ENCODE assay signal across 8 mouse cellular contexts in genomic region chr7:12880911-12881660, GRCm38 (mm10). TPM values are rescaled to one million over a fixed set of nuclear protein-coding genes. Genes with fewer than 3 reads are reported as not detected.
A peak's percentile ranks its signal among the peaks of the same experiment; 100 is the strongest.
DNase-seq lines count a peak whose midpoint lies in the region; ATAC-seq and TF ChIP-seq lines count a peak whose summit lies in the region.

Gene Zfp128 (plus strand): TSS chr7:12881177.

- H3K4me2 ChIP-seq in heart, embryonic 11.5 days, result peak within 1 kb of the TSS; percentile 79
- H3K4me2 ChIP-seq in kidney, embryonic 16.5 days (replicated peaks; ENCODE audit: low read depth, low read length), result peak within 1 kb of the TSS; percentile 78
- peak within 1 kb of the TSS; percentile 86 for H3K4me2 ChIP-seq in myocyte (ENCODE audit: low read depth)

- WGBS in heart, embryonic 11.5 days (ENCODE audit: insufficient replicate concordance), result 1% methylated on average over 35 of the region's 35 CpGs
- WGBS in kidney, embryonic 16.5 days, result under 1% methylated on average over 35 of the region's 35 CpGs
- WGBS in liver, adult 2 months, result under 1% methylated on average over 35 of the region's 35 CpGs

- TF ChIP-seq CTCF in C2C12 (IDR thresholded peaks at IDR 0.05; ENCODE audit: control insufficient read depth, insufficient read depth, insufficient read length), result no peak
- TF ChIP-seq CTCF in brain, embryonic 14.5 days (IDR thresholded peaks at IDR 0.05; ENCODE audit: borderline replicate concordance, extremely low read depth, insufficient read depth, insufficient read length), result no peak
- TF ChIP-seq CTCF in liver, adult 2 months (IDR thresholded peaks at IDR 0.05; ENCODE audit: low read depth, low read length), result peak; percentile 7; the same call in 1 of the 2 replicates

- TF ChIP-seq POLR2A in brain, embryonic 14.5 days (IDR thresholded peaks at IDR 0.05; ENCODE audit: borderline replicate concordance, extremely low read depth, insufficient read depth, insufficient read length, poor library complexity, severe bottlenecking), result peak; percentile 77; the same call in 1 of the 2 replicates
- TF ChIP-seq POLR2A in liver, adult 2 months (IDR thresholded peaks at IDR 0.05; ENCODE audit: extremely low read depth, insufficient read depth, low read length), result no peak
- TF ChIP-seq POLR2A in myocyte (IDR thresholded peaks at IDR 0.05; ENCODE audit: insufficient read length, low read depth), result peak; percentile 28

- H3K79me3 ChIP-seq in C2C12 (ENCODE audit: low read depth), result no peaks in the 10 kb centered on the region

- H3K27ac ChIP-seq in heart, embryonic 11.5 days (ENCODE audit: low read depth, low read length), result no peak within 1 kb of the TSS
- H3K27ac ChIP-seq in kidney, embryonic 16.5 days (ENCODE audit: low read length), result no peak within 1 kb of the TSS
- peak within 1 kb of the TSS; percentile 22 for H3K27ac ChIP-seq in liver, adult 2 months (replicated peaks; ENCODE audit: insufficient read depth, low read depth, low read length)

- H3K36me3 ChIP-seq in C2C12 (ENCODE audit: control insufficient read depth, insufficient read depth) (no peaks in the 10 kb centered on the region), myocyte (ENCODE audit: control insufficient read depth, insufficient read depth) (peaks cover 9% of the 10 kb centered on the region)
- H3K36me3 ChIP-seq in erythroblast, embryonic 14.5 days (ENCODE audit: control insufficient read depth), result peaks cover 3% of the 10 kb centered on the region; the same call in 1 of the 2 replicates
- peaks cover 12% of the 10 kb centered on the region for H3K36me3 ChIP-seq in heart, embryonic 11.5 days (ENCODE audit: control insufficient read depth, insufficient read depth, low read length)
- peaks cover 17% of the 10 kb centered on the region for H3K36me3 ChIP-seq in kidney, embryonic 16.5 days (ENCODE audit: insufficient read depth, low read length)
- peaks cover 8% of the 10 kb centered on the region; the same call in 1 of the 2 replicates for H3K36me3 ChIP-seq in liver, adult 2 months (ENCODE audit: control insufficient read depth, insufficient read depth, low read length)
- no peaks in the 10 kb centered on the region; the same call in 1 of the 2 replicates for H3K36me3 ChIP-seq in splenic B cell, adult 2 months (ENCODE audit: control insufficient read depth, insufficient read depth, low read length, poor library complexity, severe bottlenecking)

- peak within 1 kb of the TSS; percentile 82 for H3K9ac ChIP-seq in heart, embryonic 11.5 days (ENCODE audit: low read depth, low read length)
- H3K9ac ChIP-seq in kidney, embryonic 16.5 days (replicated peaks; ENCODE audit: low read length), result peak within 1 kb of the TSS; percentile 80
- H3K9ac ChIP-seq in liver, adult 2 months (ENCODE audit: low read depth, low read length), result peak within 1 kb of the TSS; percentile 72

- H3K9me3 ChIP-seq in erythroblast, embryonic 14.5 days (ENCODE audit: control insufficient read depth, low read length), result no peaks in the 10 kb centered on the region
- no peaks in the 10 kb centered on the region for H3K9me3 ChIP-seq in heart, embryonic 11.5 days (replicated peaks; ENCODE audit: control insufficient read depth, low read length)
- no peaks in the 10 kb centered on the region for H3K9me3 ChIP-seq in kidney, embryonic 16.5 days (ENCODE audit: low read length)

- H3K27me3 ChIP-seq in C2C12 (ENCODE audit: control insufficient read depth, insufficient read depth, insufficient read length) (no peaks in the 10 kb centered on the region), myocyte (ENCODE audit: control insufficient read depth, insufficient read depth, insufficient read length) (no peaks in the 10 kb centered on the region)
- H3K27me3 ChIP-seq in erythroblast, embryonic 14.5 days (ENCODE audit: control insufficient read depth), result no peaks in the 10 kb centered on the region
- H3K27me3 ChIP-seq in heart, embryonic 11.5 days (ENCODE audit: control insufficient read depth, insufficient read depth, low read length), result no peaks in the 10 kb centered on the region
- H3K27me3 ChIP-seq in kidney, embryonic 16.5 days (ENCODE audit: insufficient read depth, low read length), result no peaks in the 10 kb centered on the region
- no peaks in the 10 kb centered on the region for H3K27me3 ChIP-seq in liver, adult 2 months (ENCODE audit: control insufficient read depth, insufficient read depth, low read length)
- H3K27me3 ChIP-seq in splenic B cell, adult 2 months (ENCODE audit: control insufficient read depth, insufficient read depth, low read length, poor library complexity, severe bottlenecking), result no peaks in the 10 kb centered on the region

- H3K4me1 ChIP-seq in erythroblast, embryonic 14.5 days (ENCODE audit: control insufficient read depth), result peaks cover 16% of the 10 kb centered on the region
- H3K4me1 ChIP-seq in heart, embryonic 11.5 days (ENCODE audit: control insufficient read depth, insufficient read depth, low read length), result peaks cover 5% of the 10 kb centered on the region; the same call in 1 of the 2 replicates
- peaks cover 11% of the 10 kb centered on the region for H3K4me1 ChIP-seq in kidney, embryonic 16.5 days (ENCODE audit: insufficient read depth, low read length)
- peaks cover 4% of the 10 kb centered on the region for H3K4me1 ChIP-seq in liver, adult 2 months (ENCODE audit: control insufficient read depth, insufficient read depth, low read length)

- H3K4me3 ChIP-seq in C2C12 (ENCODE audit: insufficient read depth, poor library complexity, severe bottlenecking), result peak within 1 kb of the TSS; percentile 46
- H3K4me3 ChIP-seq in erythroblast, embryonic 14.5 days (replicated peaks), result peak within 1 kb of the TSS; percentile 80
- H3K4me3 ChIP-seq in heart, embryonic 11.5 days (ENCODE audit: low read depth, low read length), result peak within 1 kb of the TSS; percentile 77
- H3K4me3 ChIP-seq in kidney, embryonic 16.5 days (ENCODE audit: low read length), result peak within 1 kb of the TSS; percentile 77
- peak within 1 kb of the TSS; percentile 67 for H3K4me3 ChIP-seq in liver, adult 2 months (ENCODE audit: insufficient read depth, low read depth, low read length)
- peak within 1 kb of the TSS; percentile 58 for H3K4me3 ChIP-seq in myocyte

- no peaks in the 10 kb centered on the region for H3K79me2 ChIP-seq in C2C12 (ENCODE audit: control insufficient read depth, insufficient read depth)
- H3K79me2 ChIP-seq in liver, adult 2 months (ENCODE audit: control insufficient read depth, insufficient read depth, low read length), result no peaks in the 10 kb centered on the region
- no peaks in the 10 kb centered on the region for H3K79me2 ChIP-seq in myocyte (ENCODE audit: control insufficient read depth, insufficient read depth)

- peak; percentile 100 for ATAC-seq in heart, embryonic 11.5 days (replicated peaks; ENCODE audit: insufficient number of reproducible peaks, low FRiP score, low TSS enrichment)
- peak; percentile 100 for ATAC-seq in kidney, embryonic 16.5 days (ENCODE audit: low FRiP score, low TSS enrichment)

- DNase-seq in brain, embryonic 14.5 days (ENCODE audit: low read depth), result peak; percentile 98
- peak; percentile 96 for DNase-seq in liver, adult 2 months (ENCODE audit: extremely low read depth, low read depth, low spot score)
- peak; percentile 94 for DNase-seq in splenic B cell, adult 2 months (ENCODE audit: low read depth, low spot score)

- H3ac ChIP-seq in C2C12 (ENCODE audit: control insufficient read depth, insufficient read length, low read depth) (peak within 1 kb of the TSS; percentile 74), myocyte (ENCODE audit: control insufficient read depth, insufficient read length) (peak within 1 kb of the TSS; percentile 16)

TF ChIP-seq in C2C12, 6 proteins besides CTCF, POLR2A, EP300 and RAD21:
- TF ChIP-seq MYOG (IDR thresholded peaks at IDR 0.05; ENCODE audit: control insufficient read depth, extremely low read depth, insufficient read length), result no peak
- TF ChIP-seq CEBPB (IDR thresholded peaks at IDR 0.05; ENCODE audit: low read depth), result no peak
- TF ChIP-seq MAX (IDR thresholded peaks at IDR 0.05), result peak; percentile 21
- TF ChIP-seq MYOD1 (IDR thresholded peaks at IDR 0.05; ENCODE audit: control insufficient read depth, insufficient read length, low read depth), result no peak
- TF ChIP-seq USF1 (IDR thresholded peaks at IDR 0.05; ENCODE audit: low read depth), result no peak
- no peak for TF ChIP-seq FOSL1 (IDR thresholded peaks at IDR 0.05; ENCODE audit: insufficient read depth, low read length, poor library complexity, severe bottlenecking)

TF ChIP-seq in myocyte, 11 proteins besides CTCF, POLR2A, EP300 and RAD21:
- TF ChIP-seq POLR2AphosphoS2 (IDR thresholded peaks at IDR 0.05; ENCODE audit: insufficient read length, low read depth), result peak; percentile 32
- no peak for TF ChIP-seq MAX (IDR thresholded peaks at IDR 0.05; ENCODE audit: low read depth)
- TF ChIP-seq CEBPB (IDR thresholded peaks at IDR 0.05; ENCODE audit: insufficient read depth, poor library complexity, severe bottlenecking), result no peak

RNA-seq across cellular contexts. Expression of gene Zfp128, which starts in this region (rescaled TPM):
- 0.92 TPM for polyA plus RNA-seq in C2C12 (2012; fragmentation: generic; extraction: Trizol)
- 9.4 and 10.5 TPM in 2 replicates for polyA plus RNA-seq in brain, embryonic 14.5 days (2012; rRNA removed)
- polyA plus RNA-seq in erythroblast, embryonic 14.5 days (2012), result 0.02 TPM in 1 of 2 replicates, not detected in the other
- polyA plus RNA-seq in heart, embryonic 11.5 days (2014; fragmentation: Nextera tagmentation; extraction: Ambion mirVana), result 2.8 and 3.6 TPM in 2 replicates
- polyA plus RNA-seq in kidney, embryonic 16.5 days (2015; fragmentation: Nextera tagmentation; extraction: Ambion mirVana), result 4.2 and 5.0 TPM in 2 replicates
- total RNA-seq in liver, adult 2 months (2014; rRNA removed), result 1.7 and 2.1 TPM in 2 replicates
- polyA plus RNA-seq in liver, adult 2 months (2012; rRNA removed), result 0.46 and 0.58 TPM in 2 replicates
- 1.2 TPM for polyA plus RNA-seq in myocyte (2012; fragmentation: generic; extraction: Trizol)
